Mouse (Mus musculus) thymus, postnatal 14 days (tissue): ENCODE data around the gene Hcn1.

Experiments used
- DNase-seq: peaks from one replicate; pipeline ENCODE4 v3.0.0; 2021

Hcn1 gene

DNA sequence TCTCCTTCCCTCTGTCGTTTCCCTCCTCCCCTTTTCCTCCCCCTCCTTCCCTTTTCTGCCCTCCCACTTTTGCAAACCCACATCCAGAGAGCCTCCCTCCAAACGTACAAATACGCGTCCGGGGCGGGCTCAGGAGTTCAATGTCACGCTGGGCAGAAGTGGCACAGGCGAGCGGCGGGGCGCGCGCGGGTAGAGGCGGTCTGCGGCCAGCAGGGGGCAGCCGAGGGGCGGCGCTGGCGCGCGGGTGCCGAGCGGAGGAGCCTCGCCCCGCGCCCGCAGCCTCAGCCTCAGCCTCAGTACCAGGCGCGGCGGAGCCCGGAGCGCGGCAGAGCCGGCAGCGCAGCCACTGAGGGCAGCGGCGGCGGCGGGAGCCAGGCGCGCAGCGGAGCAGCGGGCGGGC, at the start of gene Hcn1:
Hcn1 (plus strand) TSS at position 140 of the 400 bp plus-strand sequence.
- DNase-seq = peak; percentile 80

DNA sequence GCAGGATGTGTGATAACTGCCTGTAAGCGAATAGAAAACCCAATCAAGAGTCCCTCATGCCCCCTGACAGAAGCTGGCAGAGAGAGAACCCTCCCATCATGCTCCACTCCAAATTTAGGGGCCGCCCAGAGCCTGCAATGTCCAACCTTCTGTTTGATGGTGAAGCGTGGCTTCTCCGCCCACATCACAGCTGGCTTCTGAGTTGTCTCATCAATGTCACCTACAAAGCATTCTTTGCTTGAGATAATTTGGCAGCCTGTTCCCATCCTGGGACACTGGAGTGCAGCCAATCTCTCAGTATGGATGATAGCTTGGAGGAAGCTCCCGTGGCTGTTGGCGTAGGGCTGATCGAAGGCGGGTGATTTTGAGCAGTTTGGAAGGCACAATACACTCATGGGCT, 34.9 kb upstream of the Hcn1 start:
- DNase-seq = no peak

DNA sequence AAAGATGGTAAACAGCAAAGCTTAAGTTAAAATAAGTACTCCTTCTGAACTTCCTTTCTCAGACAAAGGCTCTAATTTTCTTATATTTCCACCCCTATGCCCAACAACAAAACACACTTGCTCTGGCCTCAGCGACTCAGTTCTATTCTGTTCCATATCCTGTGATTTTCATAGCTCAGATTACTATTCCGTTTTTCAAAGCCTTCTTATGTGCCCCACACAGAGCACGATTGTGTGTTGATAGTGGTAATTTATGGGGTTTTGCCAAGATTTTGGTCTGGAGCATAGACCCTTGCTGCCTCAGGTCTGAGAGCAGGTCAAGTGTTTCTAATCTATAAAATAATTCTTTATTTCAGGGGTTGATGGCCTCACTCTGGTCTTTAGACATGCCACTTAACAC, 30.4 kb upstream of the Hcn1 start:
- no peak for DNase-seq

GRCm38 (mm10) chr13:117594494-117595182, 7.5 kb upstream of the Hcn1 start:
- DNase-seq = no peak

DNA sequence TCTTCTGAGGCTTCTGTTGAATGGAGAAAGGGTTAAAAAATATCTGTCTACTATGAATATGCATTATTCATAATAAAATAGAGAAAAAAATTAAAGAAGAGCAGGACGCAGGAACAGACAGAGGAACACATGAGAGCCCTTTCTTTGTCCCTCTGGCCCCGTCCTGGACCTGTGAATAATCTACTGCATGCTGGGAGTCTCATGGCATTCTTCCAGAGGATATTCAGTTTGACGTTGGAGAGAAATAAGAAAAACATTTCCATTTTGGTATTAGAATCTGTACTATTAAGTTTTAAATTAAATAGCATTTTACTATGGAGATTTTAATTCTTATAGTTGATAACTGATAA, 7.0 kb upstream of the Hcn1 start:
- DNase-seq = no peak

DNA sequence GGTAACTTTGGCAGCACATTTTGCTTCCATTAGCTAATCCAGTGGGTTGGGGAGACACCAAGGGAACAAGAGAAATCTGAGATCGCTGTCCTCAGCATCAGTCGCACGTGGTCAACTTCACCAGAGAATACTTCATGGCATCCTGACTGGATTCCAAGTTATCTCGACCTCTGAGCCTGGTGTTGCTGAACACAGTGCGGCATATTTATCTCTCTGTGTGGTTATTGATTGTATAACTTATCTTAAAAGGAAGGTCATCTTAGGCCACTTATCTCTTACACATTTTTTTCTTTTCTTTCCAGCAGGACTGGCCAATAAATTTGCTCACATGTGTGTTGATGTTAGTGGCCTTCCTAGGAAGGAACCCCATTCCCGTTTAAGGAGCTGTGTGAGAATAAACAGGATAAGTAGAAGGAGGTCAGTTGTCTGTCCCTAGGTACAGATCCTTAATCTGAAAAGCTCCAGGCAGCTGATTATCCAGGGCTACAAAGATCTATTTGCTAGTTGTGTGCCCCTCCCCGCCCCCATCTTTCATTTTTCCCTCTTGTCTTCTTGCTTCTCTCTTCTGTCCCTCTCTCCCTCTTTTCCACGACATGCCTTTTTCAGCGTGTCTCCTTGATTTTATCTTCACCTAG, 672 bp upstream of the Hcn1 start:
- no peak for DNase-seq

GRCm38 (mm10) chr13:117602617-117603358, 668 bp downstream of the Hcn1 start:
- DNase-seq = peak; percentile 18

- DNase-seq = peak; percentile 4
These were observed 1.3 kb downstream of the Hcn1 start for GRCm38 (mm10) chr13:117603421-117603820.

DNA sequence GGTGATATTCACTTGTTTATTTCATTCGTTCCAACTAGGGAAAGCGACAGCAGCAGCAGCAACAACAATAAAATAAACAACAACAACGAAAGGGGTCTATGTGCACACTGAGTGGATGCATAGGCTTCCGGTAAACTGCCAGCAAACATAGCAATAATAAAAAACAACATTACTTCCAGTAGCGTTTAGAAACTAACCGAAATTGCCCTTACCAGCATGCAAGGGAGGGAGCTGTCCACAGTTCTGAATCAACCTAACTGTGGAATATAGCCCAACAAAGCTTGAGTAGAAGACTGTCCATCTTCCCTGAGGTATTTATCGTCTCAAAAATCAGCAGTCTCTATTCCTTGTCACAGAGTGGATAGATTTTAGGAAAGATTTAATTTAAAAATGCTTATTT, 2.0 kb downstream of the Hcn1 start:
- DNase-seq = peak; percentile 41

- no peak for DNase-seq
These were observed 3.0 kb downstream of the Hcn1 start for GRCm38 (mm10) chr13:117604971-117605750.

DNA sequence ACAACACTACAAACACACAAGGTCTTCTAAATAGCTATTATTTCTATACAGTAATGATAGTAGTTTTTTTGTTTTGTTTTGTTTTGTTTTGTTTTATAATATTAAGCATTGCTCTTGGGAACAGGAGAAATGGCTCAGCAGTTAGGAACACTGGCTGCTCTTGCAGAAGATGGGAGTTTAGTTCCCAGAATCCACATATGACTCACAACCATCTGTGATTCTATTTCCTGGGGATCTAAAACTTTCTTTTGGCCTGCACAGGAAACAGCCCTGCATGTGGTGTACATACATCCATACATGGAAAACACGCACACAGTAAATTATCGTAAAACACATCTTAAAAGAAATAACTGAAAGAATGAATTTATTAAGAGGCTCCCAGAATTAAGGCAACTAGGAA, 9.8 kb downstream of the Hcn1 start:
- no peak for DNase-seq

- DNase-seq = no peak
These were observed 17.4 kb downstream of the Hcn1 start for GRCm38 (mm10) chr13:117619544-117619943.

DNA sequence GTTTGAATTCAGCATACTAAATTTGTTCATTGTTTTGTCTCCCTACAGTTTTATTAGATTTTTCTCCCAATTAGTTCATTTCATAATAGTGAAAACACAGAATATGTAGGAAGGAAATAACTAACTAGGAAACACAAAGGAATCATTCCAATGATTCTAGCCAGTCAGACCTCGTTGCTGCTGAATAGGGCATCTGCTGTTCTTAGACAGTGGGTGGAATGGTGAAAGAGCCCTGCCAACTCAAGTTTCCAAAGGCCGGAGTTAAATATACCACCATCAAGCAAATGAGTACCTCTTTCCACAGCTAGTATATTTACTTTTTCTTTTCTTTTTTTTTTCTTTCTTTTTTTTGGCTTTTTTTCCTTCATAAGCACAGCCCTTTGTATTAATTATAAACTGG, 55.4 kb downstream of the Hcn1 start:
- DNase-seq = no peak

- no peak for DNase-seq
These were observed 56.5 kb downstream of the Hcn1 start for GRCm38 (mm10) chr13:117658414-117659175.

DNA sequence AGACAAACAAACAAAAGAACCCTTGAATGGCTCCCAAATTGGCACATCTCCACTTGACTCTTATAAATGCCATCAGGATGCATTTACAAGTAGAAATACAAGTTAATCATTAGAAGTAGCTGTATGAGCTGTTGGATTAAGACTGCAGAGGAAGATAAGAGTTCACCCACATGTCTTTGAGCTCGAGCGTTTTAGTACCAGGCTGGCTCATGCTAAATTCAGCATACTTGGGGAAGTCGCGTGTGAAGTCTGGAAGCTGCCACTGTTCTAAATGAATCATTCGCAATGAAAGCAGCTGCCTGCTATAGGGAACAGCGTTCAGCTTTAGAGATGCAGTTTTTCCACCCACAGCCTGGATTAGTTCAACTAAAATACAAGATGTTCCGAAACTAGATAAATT, 57.4 kb downstream of the Hcn1 start:
- no peak for DNase-seq

GRCm38 (mm10) chr13:117662661-117663060, 60.5 kb downstream of the Hcn1 start:
- DNase-seq = no peak

- no peak for DNase-seq
These were observed 67.2 kb downstream of the Hcn1 start for GRCm38 (mm10) chr13:117669303-117669702.

DNA sequence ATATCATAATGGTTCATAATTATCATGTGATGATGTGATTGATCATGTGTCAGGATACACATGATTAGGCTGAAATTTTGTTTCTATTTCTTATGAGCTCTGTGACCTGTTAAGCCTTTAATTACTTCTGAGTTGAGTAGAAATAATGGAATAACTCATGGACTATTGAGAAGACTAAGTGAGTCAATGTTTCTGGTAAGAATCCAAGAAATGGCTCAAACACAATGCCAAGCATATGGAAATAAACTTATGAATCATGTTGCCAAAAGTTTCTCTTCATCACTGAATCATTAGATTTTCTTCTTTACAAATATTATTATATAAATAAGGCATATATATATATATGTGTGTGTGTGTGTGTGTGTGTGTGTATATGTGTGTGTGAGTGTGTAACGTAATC, 69.7 kb downstream of the Hcn1 start:
- DNase-seq = no peak

- no peak for DNase-seq
These were observed 74.3 kb downstream of the Hcn1 start for GRCm38 (mm10) chr13:117676418-117676817.

DNA sequence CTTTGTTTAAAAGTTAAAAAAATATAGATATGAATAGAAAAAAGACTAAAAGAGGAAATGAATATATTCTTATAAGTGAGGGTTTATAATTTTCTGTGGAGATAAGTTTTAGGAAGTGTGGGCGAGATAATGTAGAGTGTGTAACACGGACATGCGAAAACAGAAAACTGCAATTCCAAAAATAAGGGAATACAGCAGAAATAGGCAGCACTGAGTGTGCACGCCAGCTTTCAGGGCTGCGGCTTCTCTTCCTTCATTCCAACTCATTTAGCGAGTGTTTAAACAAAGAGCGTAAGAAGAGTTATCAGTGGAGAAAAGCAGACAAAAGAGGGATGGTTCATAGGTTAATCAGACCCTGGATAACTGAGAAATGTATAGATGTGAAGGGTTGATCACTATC, 85.5 kb downstream of the Hcn1 start:
- DNase-seq = no peak

GRCm38 (mm10) chr13:117694729-117695332, 92.7 kb downstream of the Hcn1 start:
- DNase-seq = no peak

- no peak for DNase-seq
These were observed 103.5 kb downstream of the Hcn1 start for GRCm38 (mm10) chr13:117705573-117705972.
